Mouse (Mus musculus): ENCODE results near the gene Olfr347. TPM values are rescaled to one million over a fixed set of nuclear protein-coding genes. Genes with fewer than 3 reads are reported as not detected.

Gene Olfr347
- not detected in 2 replicates for polyA plus RNA-seq (2016; fragmentation: Nextera tagmentation; extraction: Ambion mirVana)

DNA sequence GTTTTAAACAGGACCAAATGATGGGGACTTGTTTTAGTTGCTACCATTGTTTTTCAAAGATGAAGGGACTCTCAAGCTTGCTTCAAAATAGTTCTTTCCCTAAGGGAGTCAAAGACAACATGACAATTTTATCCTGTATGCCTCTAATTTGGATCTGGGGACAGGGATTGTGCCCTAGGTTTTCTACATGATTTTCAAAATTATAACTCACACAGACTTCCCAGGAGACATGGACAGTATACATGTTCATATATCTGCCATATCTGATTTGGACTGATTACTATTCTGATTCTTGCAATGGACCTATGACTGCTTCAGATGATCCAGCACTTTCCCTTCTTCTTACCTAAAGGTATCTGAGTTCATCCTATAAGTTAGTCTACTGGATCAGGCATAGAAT is at the start of gene Olfr347:
Gene Olfr347 (plus strand): TSS at position 301 of the 400 bp plus-strand sequence.
- DNase-seq (ENCODE audit: low spot score) = no peak
- Histone ChIP-seq H3K4me1 (no peaks in the 10 kb centered on the region), H3K4me3 (no peak within 1 kb of the TSS), H3K27ac (replicated peaks) (no peak within 1 kb of the TSS), H3K27me3 (replicated peaks; ENCODE audit: low read depth, poor library complexity, severe bottlenecking) (no peaks in the 10 kb centered on the region), H3K9me3 (peaks cover 23% of the 10 kb centered on the region), H3K36me3 (replicated peaks) (no peaks in the 10 kb centered on the region)

DNA sequence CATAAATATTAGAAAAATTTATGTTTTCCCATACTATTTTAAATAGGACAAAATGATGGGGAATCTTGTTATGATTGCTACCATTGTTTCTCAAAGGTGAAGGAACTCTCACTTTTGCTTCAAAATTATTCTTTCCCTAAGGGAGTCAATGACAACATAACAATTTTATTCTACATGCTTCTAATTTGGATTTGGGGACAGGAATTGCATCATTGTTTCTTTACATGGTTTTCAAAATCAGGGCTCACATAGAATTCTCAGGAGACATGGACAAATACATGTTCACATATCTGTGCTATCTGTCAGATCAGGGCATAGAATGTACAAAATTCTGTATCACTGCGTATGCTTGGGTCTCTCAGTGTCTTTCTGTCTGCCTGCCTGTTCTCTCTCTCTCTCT is 46.2 kb upstream of the Olfr347 start, which contains the start of gene Olfr346:
Gene Olfr346 (plus strand): TSS at position 301 of the 400 bp plus-strand sequence.
- H3K27ac ChIP-seq (replicated peaks) = no peak within 1 kb of the TSS
- DNase-seq (ENCODE audit: low spot score) = no peak
- H3K27me3 ChIP-seq (replicated peaks; ENCODE audit: low read depth, poor library complexity, severe bottlenecking) = no peaks in the 10 kb centered on the region
- H3K36me3 ChIP-seq (replicated peaks) = no peaks in the 10 kb centered on the region
- peaks cover 25% of the 10 kb centered on the region for H3K9me3 ChIP-seq
- 92% methylated on average over 1 of the region's 1 CpGs for WGBS
- no peaks in the 10 kb centered on the region for H3K4me1 ChIP-seq
- no peak within 1 kb of the TSS for H3K4me3 ChIP-seq

DNA sequence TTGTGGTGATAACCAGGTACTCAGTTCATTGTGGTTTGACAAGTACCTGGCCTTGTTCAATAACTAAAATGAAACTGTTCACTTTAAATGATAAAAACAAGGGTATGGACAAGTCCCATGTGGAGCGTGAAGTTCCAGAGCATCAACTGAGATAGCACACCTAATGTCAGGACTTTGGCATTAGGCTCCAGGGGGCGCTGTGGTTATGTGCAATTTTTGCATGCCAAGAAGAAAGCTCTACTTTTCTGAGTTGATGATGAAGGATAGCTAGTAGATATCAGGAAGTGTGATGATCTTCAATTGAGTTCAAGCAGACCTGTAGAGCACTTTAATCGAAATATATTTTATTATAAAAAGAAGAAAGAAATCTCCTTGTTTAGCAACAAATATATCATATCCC is 4.5 kb downstream of the Olfr347 start:
- Histone ChIP-seq H3K36me3 (replicated peaks) (no peaks in the 10 kb centered on the region), H3K9me3 (peaks cover 14% of the 10 kb centered on the region; the same call in 1 of the 2 replicates), H3K4me1 (no peaks in the 10 kb centered on the region), H3K27me3 (replicated peaks; ENCODE audit: low read depth, poor library complexity, severe bottlenecking) (no peaks in the 10 kb centered on the region), H3K27ac (replicated peaks) (no peak overlapping the region), H3K4me3 (no peak overlapping the region)
- DNase-seq (ENCODE audit: low spot score) = no peak
- WGBS = 65% methylated on average over 3 of the region's 3 CpGs

DNA sequence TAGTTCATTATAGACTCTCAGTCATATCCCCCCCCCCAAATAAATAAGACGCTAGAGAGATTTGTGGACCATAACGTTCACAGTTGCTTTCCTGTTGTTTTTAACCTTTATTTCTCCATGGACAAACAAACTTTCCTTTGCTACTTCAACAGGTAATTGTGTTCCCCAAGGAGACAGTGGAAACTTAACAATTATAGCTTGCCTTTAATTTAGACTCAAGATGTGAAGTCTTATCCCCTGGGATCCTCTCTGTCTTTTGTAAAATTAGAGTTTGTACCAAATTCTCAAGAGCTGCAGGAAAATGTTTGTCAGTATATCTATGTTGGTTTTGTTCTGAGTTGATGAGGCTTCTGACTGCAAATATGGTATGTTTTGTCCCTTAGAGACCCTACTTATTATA is 52.3 kb downstream of the Olfr347 start, which contains the start of gene Olfr348:
Gene Olfr348 (plus strand): TSS at position 301 of the 400 bp plus-strand sequence.
- no peaks in the 10 kb centered on the region for H3K27me3 ChIP-seq (replicated peaks; ENCODE audit: low read depth, poor library complexity, severe bottlenecking)
- WGBS = 73% methylated on average over 2 of the region's 2 CpGs
- H3K4me1 ChIP-seq = no peaks in the 10 kb centered on the region
- H3K4me3 ChIP-seq = no peak within 1 kb of the TSS
- H3K27ac ChIP-seq (replicated peaks) = no peak within 1 kb of the TSS
- peaks cover 13% of the 10 kb centered on the region for H3K9me3 ChIP-seq
- DNase-seq (ENCODE audit: low spot score) = no peak
- no peaks in the 10 kb centered on the region for H3K36me3 ChIP-seq (replicated peaks)

Other genes with a start within 250 kb of the Olfr347 start
- gene Olfr341, start 249.4 kb upstream of the Olfr347 start, polyA plus RNA-seq (2016; fragmentation: Nextera tagmentation; extraction: Ambion mirVana) = not detected in 2 replicates
- gene Olfr342, start 206.9 kb upstream of the Olfr347 start, polyA plus RNA-seq (2016; fragmentation: Nextera tagmentation; extraction: Ambion mirVana) = not detected in 2 replicates
- not detected in 2 replicates for gene Olfr344, start 165.2 kb upstream of the Olfr347 start, polyA plus RNA-seq (2016; fragmentation: Nextera tagmentation; extraction: Ambion mirVana)
- gene Olfr345, start 91.9 kb upstream of the Olfr347 start, polyA plus RNA-seq (2016; fragmentation: Nextera tagmentation; extraction: Ambion mirVana) = not detected in 2 replicates
- gene Olfr346, start 46.1 kb upstream of the Olfr347 start, polyA plus RNA-seq (2016; fragmentation: Nextera tagmentation; extraction: Ambion mirVana) = not detected in 2 replicates
- gene Olfr348, start 52.4 kb downstream of the Olfr347 start, polyA plus RNA-seq (2016; fragmentation: Nextera tagmentation; extraction: Ambion mirVana) = not detected in 2 replicates
- gene Olfr50, start 58.6 kb downstream of the Olfr347 start, polyA plus RNA-seq (2016; fragmentation: Nextera tagmentation; extraction: Ambion mirVana) = not detected in 2 replicates
- gene Olfr3, start 85.1 kb downstream of the Olfr347 start, polyA plus RNA-seq (2016; fragmentation: Nextera tagmentation; extraction: Ambion mirVana) = not detected in 2 replicates
- not detected in 2 replicates for gene Olfr350, start 114.4 kb downstream of the Olfr347 start, polyA plus RNA-seq (2016; fragmentation: Nextera tagmentation; extraction: Ambion mirVana)
- gene Olfr351, start 130.8 kb downstream of the Olfr347 start, polyA plus RNA-seq (2016; fragmentation: Nextera tagmentation; extraction: Ambion mirVana) = not detected in 2 replicates
- gene Olfr352, start 136.6 kb downstream of the Olfr347 start, polyA plus RNA-seq (2016; fragmentation: Nextera tagmentation; extraction: Ambion mirVana) = not detected in 2 replicates
- gene Olfr353, start 161.0 kb downstream of the Olfr347 start, polyA plus RNA-seq (2016; fragmentation: Nextera tagmentation; extraction: Ambion mirVana) = not detected in 2 replicates
- gene Olfr354, start 173.8 kb downstream of the Olfr347 start, polyA plus RNA-seq (2016; fragmentation: Nextera tagmentation; extraction: Ambion mirVana) = not detected in 2 replicates
- gene Olfr355, start 197.0 kb downstream of the Olfr347 start, polyA plus RNA-seq (2016; fragmentation: Nextera tagmentation; extraction: Ambion mirVana) = not detected in 2 replicates
- gene Olfr356, start 205.2 kb downstream of the Olfr347 start, polyA plus RNA-seq (2016; fragmentation: Nextera tagmentation; extraction: Ambion mirVana) = not detected in 2 replicates

Data from embryonic facial prominence, embryonic 10.5 days (tissue).